Mouse (Mus musculus) cerebellum, adult 9-10 months (tissue): ENCODE data around the gene Gm14322.
"Not testable (repeated sequence)": the region's sequence is repeated elsewhere in the genome, so short reads cannot be mapped to it uniquely, and the experiment has no call there.

ENCODE experiments used
- DNase-seq: peaks from one replicate; pipeline ENCODE4 v3.0.0; 2022

Gm14322 gene

GRCm38 (mm10) chr2:177758941-177759558 is at the start of gene Gm14322:
Gene Gm14322, plus strand, starts transcription at chr2:177759288.
- peak; percentile 81 for DNase-seq

DNA sequence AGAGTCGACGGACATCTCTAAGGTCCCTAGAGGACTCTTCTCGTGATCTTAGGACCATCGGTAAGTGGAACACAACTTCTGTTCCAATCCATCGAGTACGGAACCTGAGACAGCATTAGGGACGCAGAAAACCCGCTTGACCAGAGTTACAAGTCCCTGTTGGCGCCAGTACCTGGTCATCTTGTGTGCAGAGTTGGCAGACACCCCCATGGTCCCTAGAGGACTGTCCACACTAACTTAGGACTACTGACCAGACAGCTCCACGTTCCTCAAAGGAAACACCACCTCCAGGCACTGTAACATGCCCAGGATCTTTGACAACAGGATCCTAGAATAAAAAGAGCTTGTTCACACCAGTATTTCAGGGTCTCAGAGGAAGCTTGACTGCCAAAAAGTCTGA is 17.6 kb upstream of the Gm14322 start:
- not testable (repeated sequence) for DNase-seq

GRCm38 (mm10) chr2:177787351-177787750 is 28.3 kb downstream of the Gm14322 start:
- DNase-seq, result not testable (repeated sequence)

GRCm38 (mm10) chr2:177806170-177806569 is 47.1 kb downstream of the Gm14322 start:
- DNase-seq, result not testable (repeated sequence)
